Mouse (Mus musculus): Measurements from ENCODE around the gene Ccdc115.

- TF ChIP-seq CTCF (IDR thresholded peaks at IDR 0.05; ENCODE audit: low read depth) (no peak), EP300 (optimal IDR thresholded peaks at IDR 0.05) (no peak)
These were observed 6.5 kb downstream of the Ccdc115 start for GRCm38 (mm10) chr1:34432776-34433481.

Data from stomach, postnatal 0 days (tissue).